Mouse (Mus musculus) adrenal gland, postnatal 0 days (tissue): ENCODE measurements around the gene Cenpu. TPM values are rescaled to one million over a fixed set of nuclear protein-coding genes. Genes with fewer than 3 reads are reported as not detected.

Experiments used
- polyA plus RNA-seq: library from polyadenylated mRNA; unstranded; fragments of >200 nt; fragmentation: Nextera tagmentation; extraction: Ambion mirVana; gene quantifications from 2 replicates; pipeline ENCODE4 v1.2.1, GENCODE M21; 2015

Gene Cenpu
- polyA plus RNA-seq, result 6.8 and 8.6 TPM in 2 replicates

GRCm38 (mm10) chr8:46551615-46552440, at the start of gene Cenpu:
TSS of gene Cenpu (plus strand) at chr8:46552028.

GRCm38 (mm10) chr8:46616879-46617689, 65.3 kb downstream of the Cenpu start, which contains the start of the genes Primpol and Casp3:
TSS of gene Primpol (minus strand) at chr8:46617212.
TSS of gene Casp3 (plus strand) at chr8:46617291.

Other genes with a start within 250 kb of the Cenpu start
- gene Acsl1, start 81.0 kb upstream of the Cenpu start, polyA plus RNA-seq, result 24.6 and 35.5 TPM in 2 replicates
- 5.1 and 11.6 TPM in 2 replicates for gene Primpol, start 65.2 kb downstream of the Cenpu start, polyA plus RNA-seq
- gene Casp3, start 65.3 kb downstream of the Cenpu start, polyA plus RNA-seq, result 59.6 and 62.3 TPM in 2 replicates
- 30.9 and 41.1 TPM in 2 replicates for gene Irf2, start 187.7 kb downstream of the Cenpu start, polyA plus RNA-seq